Mouse (Mus musculus): ENCODE measurements at regions not wholly inside any gene's neighbourhood (a gene's known extent, or its start where the extent isn't known, plus 50 kb on each side); places are given as distances from the start of the nearest gene placed in this dataset.

GRCm38 (mm10) chr17:47142276-47142675, 131.9 kb upstream of the Ubr2 start:
- DNase-seq (ENCODE audit: low spot score in 2 of 2) = no peak

GRCm38 (mm10) chr17:47141843-47142215, 131.5 kb upstream of the Ubr2 start:
- peak in 1 of 2 experiments; percentile 31 for DNase-seq (ENCODE audit: low spot score in 2 of 2)

DNA sequence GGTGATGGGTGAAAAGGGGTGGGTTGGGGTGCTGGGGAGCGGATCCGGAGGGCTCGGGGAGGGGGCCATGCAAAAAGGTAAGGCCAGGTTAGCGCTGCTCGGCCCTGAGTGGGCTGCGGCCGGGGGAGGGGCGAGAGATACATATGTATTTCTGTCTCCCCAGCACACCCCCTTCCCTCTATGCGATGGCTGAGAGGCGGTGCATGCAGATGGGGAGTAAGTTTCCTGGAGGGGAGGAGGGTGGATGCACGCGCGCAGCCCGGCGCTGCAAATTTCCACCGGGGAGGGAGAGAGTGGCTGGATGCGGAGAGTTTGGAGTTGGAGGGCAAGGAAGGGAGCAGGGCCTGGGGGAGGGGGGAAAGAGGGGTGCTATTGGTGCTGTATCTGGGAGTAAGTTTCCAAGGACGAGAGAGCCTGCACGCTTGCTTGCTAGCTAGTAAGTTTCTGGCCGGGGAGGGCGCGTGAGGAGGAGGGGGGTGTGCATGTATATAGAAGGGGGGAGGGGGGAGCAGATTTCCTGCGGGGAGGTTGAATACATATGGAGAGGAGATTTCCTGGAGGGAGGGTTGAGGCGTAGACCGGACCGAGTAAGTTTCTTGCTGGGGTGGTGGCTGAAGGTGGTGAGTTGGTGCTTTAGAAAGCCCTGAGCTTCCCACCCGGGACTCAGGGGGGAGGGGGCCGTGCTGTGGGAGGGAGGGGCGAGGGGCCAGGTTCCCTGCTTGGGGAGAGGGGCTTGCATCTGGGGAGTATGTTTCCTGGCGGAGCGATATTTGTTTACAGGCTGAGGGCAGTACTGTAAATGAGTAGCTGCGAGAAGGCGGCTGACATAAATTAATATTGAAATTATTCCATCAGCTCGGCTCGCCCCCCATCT, 130.8 kb upstream of the Ubr2 start:
- peak; percentile 69 to 71 for DNase-seq (ENCODE audit: low spot score in 2 of 2)

DNA sequence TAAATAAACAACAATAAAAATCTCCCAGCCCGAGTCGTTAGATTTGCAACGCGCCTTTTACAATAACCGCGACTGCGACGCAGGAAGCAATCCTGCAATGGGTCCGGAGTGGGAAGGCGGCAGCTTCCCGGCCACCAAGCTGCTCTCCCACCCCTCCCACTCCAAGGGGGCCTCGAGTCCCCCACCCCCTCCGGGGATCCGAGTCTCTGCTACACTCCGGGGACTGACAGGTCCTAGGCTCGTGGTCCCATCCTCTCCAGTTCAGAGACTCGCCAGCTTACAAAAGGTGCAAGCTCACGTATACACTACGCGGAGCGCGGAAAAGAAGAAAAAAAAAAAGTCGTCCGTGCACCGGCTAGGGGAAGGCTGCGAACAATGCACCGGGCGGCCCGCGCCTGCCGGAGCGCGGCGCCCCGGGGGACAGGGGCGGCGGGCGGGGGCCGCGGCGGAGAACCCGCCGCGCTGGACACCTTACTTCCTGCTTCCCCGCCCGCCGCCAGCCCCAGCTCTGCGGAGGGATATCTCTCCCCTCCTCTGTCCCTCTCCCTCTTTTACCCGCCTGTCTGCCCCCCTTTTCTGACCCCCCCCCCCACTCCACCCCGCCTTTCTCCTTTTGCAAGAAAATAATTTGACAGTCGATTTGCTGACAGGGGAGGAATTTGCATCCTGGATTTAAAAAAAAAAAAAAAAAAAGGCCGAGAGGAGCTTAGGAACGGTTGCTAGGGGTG, 130.0 kb upstream of the Ubr2 start:
- DNase-seq (ENCODE audit: low spot score in 2 of 2) = peak; percentile 60 to 61

DNA sequence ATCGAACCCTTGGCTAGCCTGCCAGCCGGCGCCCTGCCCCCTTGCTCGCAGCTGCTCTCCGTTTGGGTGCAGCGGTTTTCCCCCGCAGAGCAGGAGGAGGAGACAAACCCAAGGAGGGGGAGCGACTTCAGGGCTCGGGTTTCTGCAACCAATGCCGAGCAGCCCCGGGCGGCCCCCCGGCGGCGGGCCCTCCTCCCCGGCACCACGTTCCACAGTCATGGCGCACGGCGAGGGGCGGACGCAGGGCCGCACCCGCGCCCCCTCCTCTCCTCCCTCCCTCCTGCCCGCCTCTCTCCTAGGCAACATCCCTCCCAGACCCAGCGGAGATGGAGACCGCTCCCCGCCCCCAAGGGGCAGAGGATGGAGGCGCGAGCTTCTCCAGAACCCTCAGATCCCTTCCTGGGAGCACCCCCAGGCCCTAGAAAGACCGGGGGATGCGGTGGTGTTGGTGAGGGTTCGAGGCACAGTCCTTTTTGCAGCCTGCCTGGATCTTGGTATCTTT, 129.4 kb upstream of the Ubr2 start:
- DNase-seq (ENCODE audit: low spot score in 2 of 2) = peak; percentile 92 to 96

- peak in 1 of 2 experiments; percentile 35 for DNase-seq (ENCODE audit: low spot score in 2 of 2)
Measured at GRCm38 (mm10) chr17:47139171-47139617, 128.8 kb upstream of the Ubr2 start.

DNA sequence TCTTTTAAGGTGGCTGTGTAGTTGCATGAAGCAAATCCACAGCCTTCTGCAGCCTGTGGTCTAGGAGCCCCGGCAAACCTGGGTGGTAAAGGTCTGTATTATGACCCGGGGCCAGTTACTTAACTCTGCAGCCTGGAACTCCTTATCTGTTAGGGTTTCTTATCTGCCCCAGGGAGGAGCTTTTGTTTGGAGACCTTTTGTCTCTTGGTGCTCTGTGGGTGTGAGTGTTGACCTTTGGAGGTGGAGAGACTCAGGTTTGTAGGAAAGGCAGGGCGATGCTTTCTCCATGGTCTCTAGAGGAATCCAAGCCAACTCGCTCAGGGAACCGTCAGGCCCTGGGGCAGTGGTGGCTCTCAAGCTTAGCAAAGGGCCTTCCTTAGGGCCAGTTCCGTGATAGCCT, 127.8 kb upstream of the Ubr2 start:
- no peak for DNase-seq (ENCODE audit: low spot score in 2 of 2)

- DNase-seq (ENCODE audit: low spot score in 2 of 2) = no peak
Measured at GRCm38 (mm10) chr17:47135391-47135790, 125.0 kb upstream of the Ubr2 start.

GRCm38 (mm10) chr17:47133785-47134184, 123.4 kb upstream of the Ubr2 start:
- no peak for DNase-seq (ENCODE audit: low spot score in 2 of 2)

DNA sequence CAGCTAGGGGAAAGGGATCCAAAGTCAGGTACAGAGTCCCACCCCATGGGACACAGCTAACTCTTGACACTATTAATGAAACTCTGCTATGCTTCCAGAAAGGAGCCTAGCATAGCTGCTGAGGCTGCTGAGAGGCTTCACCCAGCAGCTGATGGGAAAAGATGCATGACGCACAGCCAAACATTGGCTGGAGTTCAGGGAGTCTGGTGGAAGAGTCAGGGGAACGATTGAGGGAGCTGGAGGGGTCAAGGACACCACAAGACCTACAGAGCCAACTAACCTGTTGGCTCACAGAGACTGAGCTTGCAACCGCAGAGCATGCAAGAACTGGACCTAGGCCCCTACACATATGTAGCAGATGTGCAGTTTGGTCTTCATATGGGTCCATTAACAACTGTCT, 117.2 kb upstream of the Ubr2 start:
- DNase-seq (ENCODE audit: low spot score in 2 of 2) = no peak

DNA sequence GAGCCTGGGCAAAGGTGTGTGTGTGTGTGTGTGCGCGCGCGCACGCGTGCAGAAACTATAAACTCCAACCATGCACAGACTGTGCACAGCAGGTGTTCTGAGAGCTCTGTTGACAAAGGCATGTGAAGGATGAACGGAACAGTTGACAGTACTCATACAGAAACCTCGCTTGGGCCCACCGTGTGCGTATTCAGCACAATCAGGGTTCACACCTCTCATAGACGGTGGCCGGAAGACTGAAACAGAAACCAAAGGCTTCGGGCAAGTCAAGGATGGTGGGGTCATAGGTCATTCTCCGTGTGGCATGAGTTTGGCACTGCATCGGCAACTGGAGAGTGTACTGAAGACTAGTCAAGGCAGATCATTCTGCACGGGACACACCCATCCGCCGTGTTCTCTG, 113.2 kb upstream of the Ubr2 start:
- DNase-seq (ENCODE audit: low spot score in 2 of 2) = no peak

- DNase-seq (ENCODE audit: low spot score in 2 of 2) = no peak
Measured at GRCm38 (mm10) chr17:47122221-47122620, 111.9 kb upstream of the Ubr2 start.

GRCm38 (mm10) chr17:47118010-47118409, 107.7 kb upstream of the Ubr2 start:
- no peak for DNase-seq (ENCODE audit: low spot score in 2 of 2)

DNA sequence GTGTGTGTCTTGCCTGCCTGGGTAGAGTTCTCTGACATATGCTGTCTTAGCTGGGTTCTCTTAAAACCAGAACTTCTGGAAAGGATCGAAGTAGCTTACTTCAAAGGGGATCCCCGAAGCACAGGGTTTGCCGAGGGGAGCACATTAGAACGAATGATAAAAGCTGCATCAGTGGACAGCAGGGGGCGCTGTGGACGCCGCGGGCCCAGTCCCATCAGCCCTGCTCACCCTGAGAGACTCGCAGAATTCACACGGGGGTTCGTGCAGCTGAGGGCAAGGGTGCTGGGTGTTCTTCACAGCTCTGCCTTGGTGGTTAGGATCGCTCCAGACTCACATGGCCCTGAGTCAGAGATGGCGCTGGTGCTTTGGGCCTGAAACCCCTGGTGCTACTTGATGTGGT, 105.4 kb upstream of the Ubr2 start:
- DNase-seq (ENCODE audit: low spot score in 2 of 2) = no peak

- no peak for DNase-seq (ENCODE audit: low spot score in 2 of 2)
Measured at GRCm38 (mm10) chr17:47115141-47115540, 104.8 kb upstream of the Ubr2 start.

DNA sequence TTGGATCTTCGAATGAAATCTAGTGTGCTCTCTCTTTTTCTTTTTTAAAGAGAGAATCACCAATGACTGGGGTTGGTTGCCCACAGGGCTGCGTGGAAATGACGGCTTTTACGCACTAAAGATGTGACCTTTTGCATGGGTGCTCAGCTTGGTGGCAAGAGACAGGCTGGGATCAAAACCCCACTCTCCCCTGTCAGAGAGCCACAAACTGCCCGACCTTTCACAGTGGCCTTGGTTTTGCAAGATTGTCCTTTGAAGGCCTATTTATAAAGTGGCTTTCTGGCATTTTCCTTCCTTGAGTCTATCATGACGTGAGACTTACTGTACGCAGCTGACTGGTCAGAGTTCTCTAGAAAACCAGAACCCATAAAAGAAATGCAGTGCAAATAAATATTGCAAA, 104.4 kb upstream of the Ubr2 start:
- no peak for DNase-seq (ENCODE audit: low spot score in 2 of 2)

DNA sequence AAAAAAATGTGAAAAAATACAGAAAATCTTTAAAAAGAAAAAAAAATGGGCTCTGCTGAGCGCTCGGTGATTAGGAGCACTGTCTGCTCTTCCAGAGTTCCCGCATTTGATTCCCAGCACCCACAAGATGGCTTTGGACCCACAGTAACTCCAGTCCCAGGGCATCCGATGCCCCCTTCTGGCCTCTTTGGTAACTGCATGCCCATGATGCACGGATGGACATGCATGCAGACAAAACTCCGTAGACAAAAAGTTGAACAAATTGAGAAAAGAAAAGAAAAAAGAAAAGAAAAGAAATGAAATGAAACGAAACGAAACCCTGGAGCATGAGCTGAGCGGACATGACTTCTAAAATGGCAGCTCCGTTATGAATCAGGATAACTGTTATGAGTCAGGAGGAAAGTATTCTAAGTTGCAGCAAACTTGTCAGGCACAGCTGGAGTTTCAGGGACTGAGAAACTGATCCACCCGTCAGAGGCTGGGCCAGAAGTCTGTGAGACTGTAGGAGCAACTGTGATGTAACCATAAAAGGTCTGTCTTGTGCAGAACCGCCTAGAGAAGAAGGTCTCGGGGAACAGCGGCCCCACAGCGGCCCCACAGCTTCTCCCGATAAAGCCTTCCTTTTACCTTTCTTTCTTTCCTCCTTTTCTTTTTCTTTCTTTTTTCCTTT, 102.3 kb upstream of the Ubr2 start:
- no peak for DNase-seq (ENCODE audit: low spot score in 2 of 2)

DNA sequence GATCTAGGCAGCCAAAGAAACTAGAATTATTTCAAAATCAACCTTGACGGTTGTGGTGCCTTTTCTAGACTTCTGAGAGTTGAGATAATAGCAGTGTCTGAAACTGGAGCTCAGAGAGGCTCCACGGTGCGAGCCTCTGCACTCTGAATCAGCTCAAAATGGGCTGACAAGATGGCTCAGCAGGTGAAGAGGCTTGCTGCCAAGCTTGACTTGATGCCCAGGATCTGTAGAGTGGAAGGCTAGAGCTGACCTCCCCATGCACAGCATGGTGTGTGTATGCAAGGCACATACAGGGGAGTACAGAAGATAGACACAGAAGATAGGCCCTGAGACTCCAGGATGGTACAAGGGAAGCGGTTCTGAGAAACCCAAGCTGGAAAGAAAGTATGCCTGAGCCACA, 100.5 kb upstream of the Ubr2 start:
- no peak for DNase-seq (ENCODE audit: low spot score in 2 of 2)

- no peak for DNase-seq (ENCODE audit: low spot score in 2 of 2)
Measured at GRCm38 (mm10) chr17:47104328-47104727, 94.0 kb upstream of the Ubr2 start.

- no peak for DNase-seq (ENCODE audit: low spot score in 2 of 2)
Measured at GRCm38 (mm10) chr17:47095191-47095590, 84.8 kb upstream of the Ubr2 start.

DNA sequence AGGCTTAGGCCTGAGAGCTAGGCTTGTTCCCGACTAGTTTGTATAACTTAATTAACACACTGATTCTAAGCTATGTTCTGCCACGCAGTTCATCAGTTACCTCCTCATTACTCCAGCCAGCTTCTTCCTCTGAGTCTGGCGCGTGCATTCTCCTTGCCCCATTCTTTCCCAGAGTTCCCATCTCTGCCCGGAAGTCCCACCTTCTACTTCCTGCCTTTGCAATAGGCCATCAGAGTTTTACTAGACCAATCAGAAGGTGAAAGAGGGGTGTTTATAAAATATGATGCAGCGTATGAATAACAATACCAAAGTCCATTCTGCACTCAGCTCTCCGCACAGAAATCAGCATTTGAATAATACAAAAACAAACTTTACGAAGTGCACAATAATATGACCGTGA, 81.7 kb upstream of the Ubr2 start:
- no peak for DNase-seq (ENCODE audit: low spot score in 2 of 2)

- DNase-seq (ENCODE audit: low spot score in 2 of 2) = no peak
Measured at GRCm38 (mm10) chr17:47089769-47090168, 79.4 kb upstream of the Ubr2 start.
